Mouse (Mus musculus) liver, postnatal 0 days (tissue): ENCODE measurements around the gene Anxa6. TPM values are rescaled to one million over a fixed set of nuclear protein-coding genes. Genes with fewer than 3 reads are reported as not detected.
A peak's percentile ranks its signal among the peaks of the same experiment; 100 is the strongest.

Source experiments
- ATAC-seq: fragments of 200-750 bp; cut with Nextera tagmentation; 2 replicates; pipeline ENCODE4 v1.8.0; 2017; ENCODE audit warnings: mild to moderate bottlenecking, moderate library complexity
- DNase-seq: peaks from one replicate; pipeline ENCODE4 v3.0.0-alpha.2; 2016
- H3K27ac ChIP-seq: fragments of 300-500 bp; sonication (generic); 2 replicates; pipeline ENCODE4 v1.5.1; 2014; ENCODE audit warnings: antibody characterized with exemption, moderate library complexity, mild to moderate bottlenecking, low read depth
- H3K27me3 ChIP-seq: fragments of 300-500 bp; sonication (generic); 2 replicates; pipeline ENCODE4 v1.6.1; 2014; ENCODE audit warnings: low read length, control low read depth, mixed read lengths; ENCODE audit not compliant: insufficient read depth
- H3K36me3 ChIP-seq: fragments of 300-500 bp; sonication (generic); replicated peaks from 2 replicates; pipeline ENCODE4 v1.6.1; 2014; ENCODE audit warnings: mild to moderate bottlenecking, control low read depth, low read length, moderate library complexity, mixed read lengths; ENCODE audit not compliant: insufficient read depth
- H3K4me1 ChIP-seq: fragments of 300-500 bp; sonication (generic); 2 replicates; pipeline ENCODE4 v1.6.1; 2014; ENCODE audit warnings: antibody characterized with exemption, mild to moderate bottlenecking, control low read depth; ENCODE audit not compliant: insufficient read depth
- H3K4me2 ChIP-seq: fragments of 300-500 bp; sonication (generic); 2 replicates; pipeline ENCODE4 v1.6.1; 2014; ENCODE audit warnings: low read depth, mild to moderate bottlenecking, low read length, moderate library complexity, mixed read lengths
- H3K4me3 ChIP-seq: fragments of 300-500 bp; sonication (generic); 2 replicates; pipeline ENCODE4 v1.5.1; 2014; ENCODE audit warnings: low read depth, low read length
- H3K9ac ChIP-seq: fragments of 300-500 bp; sonication (generic); replicated peaks from 2 replicates; pipeline ENCODE4 v1.6.1; 2014; ENCODE audit warnings: mild to moderate bottlenecking, moderate library complexity
- H3K9me3 ChIP-seq: fragments of 300-500 bp; sonication (generic); 2 replicates; pipeline ENCODE4 v1.6.1; 2016; ENCODE audit warnings: mild to moderate bottlenecking, control low read depth, low read length, mixed read lengths
- CTCF ChIP-seq: sonication (generic); IDR thresholded peaks from 2 replicates; pipeline ENCODE4 v1.5.1; 2016; ENCODE audit warnings: antibody characterized with exemption, low read depth
- EP300 ChIP-seq: IDR thresholded peaks from 2 replicates; pipeline ENCODE4 v1.6.1; 2016; ENCODE audit warnings: antibody characterized with exemption, low read depth, mild to moderate bottlenecking
- WGBS: fragments of 180-500 bp; shearing (Covaris S2); extraction: QIAGEN DNeasy Blood & Tissue Kit; methylation state at CpG from one replicate; pipeline ENCODE4 v1.1.7; 2014; ENCODE audit not compliant: insufficient replicate concordance; 5-methylcytosine and 5-hydroxymethylcytosine counted together
- polyA plus RNA-seq: library from polyadenylated mRNA; unstranded; fragments of >200 nt; fragmentation: Nextera tagmentation; extraction: Ambion mirVana; gene quantifications from 2 replicates; pipeline ENCODE4 v1.2.1, GENCODE M21; 2015

The Anxa6 gene
- polyA plus RNA-seq, 1 experiment from 2014 or later, result 47.5 TPM

DNA sequence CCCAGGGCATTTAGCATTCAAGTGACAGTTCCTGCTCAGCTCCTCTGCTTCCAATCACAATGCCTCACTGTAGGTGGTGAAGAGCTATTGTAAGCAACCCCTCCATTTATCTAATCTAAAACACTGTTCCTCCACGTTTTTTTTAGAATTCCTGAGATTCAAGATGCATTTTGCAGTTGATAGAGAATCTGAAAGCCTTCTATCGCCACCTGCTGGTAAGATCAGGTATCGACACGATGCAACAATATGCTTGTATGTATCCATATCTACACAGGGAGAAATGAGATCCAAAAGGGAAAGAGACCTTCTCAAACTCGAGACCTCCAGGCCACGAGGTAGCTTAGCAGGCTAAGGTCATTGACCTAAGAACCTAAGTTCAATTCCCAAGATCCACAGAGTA is 49.2 kb downstream of the Anxa6 start:
- no peak for ATAC-seq
- Histone ChIP-seq H3K4me1 (no peaks in the 10 kb centered on the region), H3K27me3 (no peaks in the 10 kb centered on the region), H3K36me3 (peaks cover 62% of the 10 kb centered on the region), H3K4me2 (no peak overlapping the region), H3K27ac (no peak overlapping the region), H3K9me3 (no peaks in the 10 kb centered on the region), H3K9ac (no peak overlapping the region), H3K4me3 (no peak overlapping the region)
- 2% methylated on average over 6 of the region's 6 CpGs for WGBS
- DNase-seq, result peak; percentile 83
- peak; percentile 94 for TF ChIP-seq CTCF
- TF ChIP-seq EP300, result no peak

DNA sequence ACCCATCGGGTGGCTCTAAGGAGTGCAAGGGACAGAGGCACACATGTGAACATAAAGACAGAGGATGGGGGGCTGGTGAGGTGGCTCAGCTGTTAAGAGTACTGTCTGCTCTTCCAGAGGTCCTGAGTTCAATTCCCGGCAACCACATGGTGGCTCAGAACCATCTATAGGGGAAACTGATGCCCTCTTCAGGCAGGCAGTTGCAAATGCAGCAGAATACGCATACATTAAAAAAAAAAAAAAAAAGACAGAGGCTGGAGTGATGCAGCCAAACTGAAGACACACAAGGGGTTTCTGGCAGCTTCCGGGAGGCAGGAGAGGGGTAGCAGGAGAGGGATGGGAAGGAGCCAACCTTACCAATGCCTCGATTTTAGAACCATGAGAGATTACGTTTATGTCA is 50.7 kb downstream of the Anxa6 start:
- DNase-seq (no peak), ATAC-seq (no peak)
- Histone ChIP-seq H3K36me3 (peaks cover 60% of the 10 kb centered on the region), H3K27ac (no peak overlapping the region), H3K9me3 (no peaks in the 10 kb centered on the region), H3K27me3 (no peaks in the 10 kb centered on the region), H3K4me2 (no peak overlapping the region), H3K4me3 (no peak overlapping the region), H3K4me1 (no peaks in the 10 kb centered on the region), H3K9ac (no peak overlapping the region)
- no peak for TF ChIP-seq EP300
- TF ChIP-seq CTCF, result peak; percentile 19; the same call in 1 of the 2 replicates
- 83% methylated on average over 6 of the region's 6 CpGs for WGBS

GRCm38 (mm10) chr11:54981630-54982029 is 51.6 kb downstream of the Anxa6 start:
- Histone ChIP-seq H3K9me3 (no peaks in the 10 kb centered on the region), H3K4me3 (no peak overlapping the region), H3K9ac (no peak overlapping the region), H3K27ac (no peak overlapping the region), H3K4me1 (no peaks in the 10 kb centered on the region), H3K36me3 (peaks cover 55% of the 10 kb centered on the region), H3K4me2 (no peak overlapping the region), H3K27me3 (no peaks in the 10 kb centered on the region)
- no peak for DNase-seq
- ATAC-seq, result no peak
- WGBS, result 83% methylated on average over 4 of the region's 4 CpGs
- TF ChIP-seq EP300 (no peak), CTCF (no peak)

GRCm38 (mm10) chr11:54977385-54977937 is 55.8 kb downstream of the Anxa6 start:
- H3K4me3 ChIP-seq, result no peak overlapping the region
- WGBS, result 63% methylated on average over 6 of the region's 6 CpGs
- peaks cover 18% of the 10 kb centered on the region for H3K4me1 ChIP-seq
- no peaks in the 10 kb centered on the region for H3K27me3 ChIP-seq
- TF ChIP-seq EP300, result no peak
- TF ChIP-seq CTCF, result no peak
- H3K4me2 ChIP-seq, result no peak overlapping the region
- no peak overlapping the region for H3K27ac ChIP-seq
- peaks cover 27% of the 10 kb centered on the region for H3K36me3 ChIP-seq
- ATAC-seq, result no peak
- DNase-seq, result no peak
- no peak overlapping the region for H3K9ac ChIP-seq
- no peaks in the 10 kb centered on the region for H3K9me3 ChIP-seq

GRCm38 (mm10) chr11:54976351-54976750 is 56.9 kb downstream of the Anxa6 start:
- Histone ChIP-seq H3K27me3 (no peaks in the 10 kb centered on the region), H3K27ac (no peak overlapping the region), H3K4me2 (no peak overlapping the region), H3K9me3 (no peaks in the 10 kb centered on the region), H3K4me1 (peaks cover 27% of the 10 kb centered on the region), H3K9ac (no peak overlapping the region), H3K4me3 (no peak overlapping the region), H3K36me3 (peaks cover 17% of the 10 kb centered on the region)
- ATAC-seq (no peak), DNase-seq (no peak)
- TF ChIP-seq EP300 (no peak), CTCF (no peak)
- 90% methylated on average over 2 of the region's 2 CpGs for WGBS

DNA sequence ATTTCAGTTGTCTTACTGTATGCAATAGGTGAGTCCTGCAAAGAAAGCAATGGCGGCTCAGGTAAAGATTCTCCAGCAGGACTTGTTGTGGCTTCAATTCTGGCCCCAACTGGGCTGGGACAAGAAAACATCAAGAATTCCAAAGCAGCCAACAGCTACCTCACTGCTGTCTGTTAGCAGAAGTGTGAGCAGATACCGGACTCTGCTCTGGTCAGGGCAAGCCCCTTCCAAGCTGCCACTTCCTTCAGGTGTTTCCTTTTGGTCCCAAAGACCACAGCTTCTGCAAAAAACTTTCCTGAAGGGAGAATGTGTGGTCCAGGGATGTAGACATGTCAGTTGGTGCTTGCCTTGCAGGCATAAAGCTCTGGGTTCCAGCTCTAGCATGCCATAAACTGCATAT is 57.5 kb downstream of the Anxa6 start:
- Histone ChIP-seq H3K27me3 (no peaks in the 10 kb centered on the region), H3K36me3 (peaks cover 15% of the 10 kb centered on the region; the same call in 1 of the 2 replicates), H3K9me3 (no peaks in the 10 kb centered on the region), H3K27ac (no peak overlapping the region), H3K4me1 (peaks cover 27% of the 10 kb centered on the region), H3K4me2 (no peak overlapping the region), H3K9ac (no peak overlapping the region), H3K4me3 (no peak overlapping the region)
- ATAC-seq (no peak), DNase-seq (no peak)
- WGBS, result 58% methylated on average over 2 of the region's 2 CpGs
- TF ChIP-seq EP300, result no peak
- TF ChIP-seq CTCF, result no peak
